Mouse (Mus musculus): ENCODE data around the gene Clic3.

DNA sequence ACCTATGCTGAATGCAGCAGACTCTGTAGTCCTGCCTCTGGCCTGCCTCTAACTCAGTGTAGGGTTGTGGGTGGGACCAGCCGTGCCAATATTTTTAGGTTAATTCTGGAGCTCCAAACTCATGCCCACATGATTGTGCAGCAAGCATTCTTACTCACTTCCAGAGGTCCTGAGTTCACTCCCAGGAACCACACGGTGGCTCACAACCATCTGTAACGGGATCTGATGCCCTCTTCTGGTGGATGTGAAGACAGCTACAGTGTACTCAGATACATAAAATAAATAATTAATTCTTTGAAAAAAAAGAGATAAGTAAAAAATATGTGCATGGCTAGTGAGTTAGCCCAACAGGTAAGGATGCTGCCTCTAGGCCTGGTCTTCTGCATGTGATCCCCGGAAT is 39.8 kb downstream of the Clic3 start:
- TF ChIP-seq CTCF (IDR thresholded peaks at IDR 0.05 in 2 of 3, conservative IDR thresholded peaks at IDR 0.05 in 1 of 3; ENCODE audit: control insufficient read depth in 1 of 3, insufficient read depth in 1 of 3, low read depth in 2 of 3, low read length in 3 of 3, poor library complexity in 1 of 3, severe bottlenecking in 1 of 3) = peak; percentile 13 to 72 (median 49); a peak in 4 of 6 replicates
- TF ChIP-seq CHD2 (IDR thresholded peaks at IDR 0.05; ENCODE audit: low read length) = no peak
- no peak for TF ChIP-seq NELFE (IDR thresholded peaks at IDR 0.05; ENCODE audit: low read depth, low read length)
